Mouse (Mus musculus) heart, postnatal 25 days (tissue): Measurements from ENCODE around the gene H2-Eb2. TPM values are rescaled to one million over a fixed set of nuclear protein-coding genes. Genes with fewer than 3 reads are reported as not detected.

Experiments used
- DNase-seq: peaks from one replicate; pipeline ENCODE4 v3.0.0; 2022; ENCODE audit warnings: low spot score
- intact Hi-C: fragments of 180-260 bp; cut with DNase I; formaldehyde crosslinking; loops from one replicate; pipeline ENCODE4 v1.15.1; 2025
- total RNA-seq, 2 experiments: library from RNA; stranded (reverse); gene quantifications; 2 replicates each; pipeline ENCODE4 v1.2.3; 2021

The H2-Eb2 gene
- total RNA-seq, 2 experiments from 2014 or later, result not detected

DNA sequence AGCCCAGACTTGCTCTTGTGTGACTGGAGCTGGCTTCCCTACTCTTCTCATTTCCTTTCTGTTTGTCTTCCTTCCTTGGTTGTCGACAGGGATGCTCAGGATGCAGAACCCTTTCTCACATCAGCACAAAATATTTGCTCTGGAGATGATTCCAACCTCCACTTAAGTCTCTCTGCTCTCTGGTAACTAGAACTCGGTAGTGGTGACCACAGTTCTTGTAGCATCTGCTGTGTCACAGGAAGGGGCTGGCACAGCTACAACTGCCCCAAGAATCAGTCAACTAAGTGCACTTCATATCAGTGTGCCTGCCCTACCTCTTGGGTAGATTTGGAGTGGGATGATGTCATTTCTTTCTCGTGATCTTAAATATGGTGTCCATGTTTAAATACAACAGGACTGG is 20.6 kb downstream of the H2-Eb2 start:
- intact Hi-C loops, result no loop called here
- no peak for DNase-seq

DNA sequence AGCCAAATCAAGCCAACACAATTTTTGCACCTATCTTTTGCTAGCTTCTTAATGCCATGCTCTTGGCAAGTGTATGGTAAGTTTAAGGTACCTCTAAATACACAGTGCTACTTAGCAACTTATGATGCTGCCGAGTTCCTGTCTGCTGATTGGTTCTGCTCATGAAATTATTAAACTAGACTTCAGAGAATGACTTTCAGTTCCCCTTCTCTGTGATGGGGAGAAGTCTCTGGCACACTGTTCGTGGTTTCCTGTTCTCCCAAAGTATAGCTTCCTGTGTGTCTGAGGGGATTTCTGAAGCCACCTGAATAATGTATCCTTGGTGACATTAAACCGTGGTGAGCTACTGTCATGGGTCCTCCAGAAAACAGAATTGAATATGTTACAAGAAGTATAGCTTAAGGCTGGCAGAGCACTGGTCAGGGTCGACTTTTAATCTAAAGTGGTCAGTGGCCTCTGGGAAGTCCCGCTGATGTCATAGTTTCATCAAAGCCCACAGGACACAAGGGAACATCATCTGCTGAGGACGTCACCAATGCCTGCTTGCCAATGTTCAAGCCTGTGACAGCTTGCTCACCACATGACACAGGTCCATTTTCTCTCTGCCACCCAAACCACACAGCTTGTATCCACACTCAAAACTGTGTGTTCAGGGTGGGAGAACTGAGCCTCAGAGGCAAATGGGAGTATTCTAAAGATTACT is 22.3 kb downstream of the H2-Eb2 start:
- no peak for DNase-seq
- intact Hi-C loops, result no loop called here

DNA sequence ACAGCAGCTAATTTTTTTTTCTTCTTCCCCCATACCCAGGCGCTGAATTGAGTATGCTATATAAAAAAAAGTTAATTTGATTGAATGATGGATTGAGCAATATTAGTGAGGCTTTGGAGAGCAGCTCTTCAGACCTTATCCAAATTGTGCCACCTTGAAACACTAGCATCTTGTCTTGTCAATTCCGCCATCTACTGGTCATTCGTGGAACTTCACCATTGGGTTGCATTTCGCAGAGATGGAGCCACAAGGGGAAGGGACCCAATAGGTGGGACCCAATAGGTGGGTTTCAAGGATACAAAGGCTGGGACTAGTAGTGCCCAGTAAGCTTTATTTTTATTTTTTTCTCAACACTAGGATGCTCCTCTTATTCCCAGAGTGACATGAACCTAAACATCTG is 24.0 kb downstream of the H2-Eb2 start:
- DNase-seq, result peak; percentile 14

DNA sequence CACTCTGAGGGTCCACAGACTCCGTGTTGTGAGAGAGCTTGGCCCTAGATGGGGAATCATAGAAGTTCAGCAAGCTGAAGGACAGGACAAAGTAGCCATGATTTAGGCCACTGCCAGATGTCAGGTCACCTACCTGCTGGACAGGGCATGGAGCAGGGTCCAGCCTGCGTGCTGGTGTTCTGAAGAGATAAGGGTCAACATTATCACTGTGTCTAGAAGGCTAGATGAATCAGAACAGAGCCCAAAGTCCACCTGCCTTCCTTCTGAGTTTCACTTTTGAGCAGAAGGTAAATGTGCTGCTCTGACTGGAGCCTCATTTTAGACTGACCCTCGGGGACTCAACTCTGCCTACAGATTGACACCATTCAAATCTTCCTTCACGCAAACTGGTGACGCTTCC is 29.1 kb downstream of the H2-Eb2 start, which contains the start of gene Btnl2:
Gene Btnl2 (plus strand): TSS at position 284 of the 400 bp plus-strand sequence.
- intact Hi-C loops, result loop anchor here (5.0 kb wide), 1 partner anchor 182 kb away; no protein-coding TSS in a partner anchor
- no peak for DNase-seq

More for the DNA sequence above, 24.0 kb downstream of the H2-Eb2 start:
- intact Hi-C loops, result loop anchor here (1.0 kb wide), 1 partner anchor 99 kb away; no protein-coding TSS in a partner anchor

DNA sequence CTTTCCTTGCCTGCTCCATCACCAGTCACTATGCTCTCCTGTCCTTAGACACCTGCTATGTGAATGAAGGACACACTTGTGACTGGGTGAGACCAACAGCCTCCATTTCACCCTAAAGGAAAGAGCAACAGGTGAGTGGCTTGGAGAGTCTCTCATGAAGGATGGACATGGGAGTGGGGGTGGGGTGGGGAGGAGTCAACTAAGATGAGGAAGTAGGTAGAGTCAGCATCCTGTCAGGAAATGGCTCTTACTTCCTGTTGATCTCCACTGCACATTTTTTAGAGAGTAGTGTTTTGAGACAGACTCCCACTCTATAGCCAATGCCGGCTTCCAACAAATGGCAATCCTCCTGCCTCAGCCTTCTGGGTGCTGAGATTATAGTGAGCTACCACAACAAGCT is 29.5 kb downstream of the H2-Eb2 start:
- no peak for DNase-seq

DNA sequence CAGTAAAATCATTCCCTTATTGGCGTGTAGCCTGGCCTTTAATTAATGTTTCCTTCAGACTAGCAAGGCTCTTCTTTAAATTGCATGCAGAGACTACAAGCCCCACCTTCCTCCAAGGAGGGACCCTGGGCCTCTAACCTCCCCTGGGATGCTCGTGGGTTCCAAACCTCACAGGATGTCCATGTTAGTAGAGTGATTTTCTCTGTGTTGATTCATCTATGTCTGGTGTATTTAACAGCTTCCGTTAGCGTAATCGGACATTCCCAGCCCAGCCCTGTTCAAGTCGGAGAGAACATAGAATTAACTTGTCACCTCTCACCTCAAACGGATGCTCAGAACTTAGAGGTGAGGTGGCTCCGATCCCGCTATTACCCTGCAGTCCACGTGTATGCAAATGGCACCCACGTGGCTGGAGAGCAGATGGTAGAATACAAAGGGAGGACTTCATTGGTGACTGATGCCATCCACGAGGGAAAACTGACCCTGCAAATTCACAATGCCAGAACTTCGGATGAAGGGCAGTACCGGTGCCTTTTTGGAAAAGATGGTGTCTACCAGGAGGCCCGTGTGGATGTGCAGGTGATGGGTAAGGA is 37.6 kb downstream of the H2-Eb2 start:
- intact Hi-C loops, result no loop called here

More for the DNA sequence above, 29.5 kb downstream of the H2-Eb2 start:
- intact Hi-C loops, result loop anchor here (5.0 kb wide), 1 partner anchor 183 kb away; no protein-coding TSS in a partner anchor

DNA sequence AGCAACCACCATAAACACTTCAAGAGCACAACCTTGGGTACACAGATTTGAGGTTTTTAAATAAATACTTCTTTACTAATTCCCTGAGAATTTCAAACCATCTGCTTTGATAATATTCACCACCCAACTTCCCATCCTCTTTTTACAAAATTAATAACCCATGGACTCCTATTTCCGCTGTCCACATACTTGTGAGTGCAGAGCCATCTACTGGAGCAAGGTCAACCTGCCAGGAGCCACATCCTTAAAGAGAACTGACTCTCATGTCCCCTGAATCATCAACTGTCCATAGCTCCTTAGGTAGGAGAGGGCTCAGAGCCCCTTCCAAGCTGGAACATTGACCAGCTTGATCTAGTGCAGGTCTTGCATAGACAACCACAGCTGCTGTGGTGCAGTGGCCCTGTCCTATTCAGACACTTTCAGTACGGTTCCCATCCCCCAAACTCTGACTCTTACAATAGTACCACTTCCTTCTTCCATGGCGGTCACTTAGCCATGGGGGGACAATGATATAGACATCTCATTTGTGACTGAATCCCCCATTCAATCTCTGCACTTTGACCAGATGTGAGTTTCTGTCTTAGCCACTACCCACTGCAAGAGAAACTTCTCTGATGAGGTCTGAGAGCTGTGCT is 38.3 kb downstream of the H2-Eb2 start:
- intact Hi-C loops, result no loop called here
- no peak for DNase-seq

More for the DNA sequence above, 37.6 kb downstream of the H2-Eb2 start:
- DNase-seq, result no peak

DNA sequence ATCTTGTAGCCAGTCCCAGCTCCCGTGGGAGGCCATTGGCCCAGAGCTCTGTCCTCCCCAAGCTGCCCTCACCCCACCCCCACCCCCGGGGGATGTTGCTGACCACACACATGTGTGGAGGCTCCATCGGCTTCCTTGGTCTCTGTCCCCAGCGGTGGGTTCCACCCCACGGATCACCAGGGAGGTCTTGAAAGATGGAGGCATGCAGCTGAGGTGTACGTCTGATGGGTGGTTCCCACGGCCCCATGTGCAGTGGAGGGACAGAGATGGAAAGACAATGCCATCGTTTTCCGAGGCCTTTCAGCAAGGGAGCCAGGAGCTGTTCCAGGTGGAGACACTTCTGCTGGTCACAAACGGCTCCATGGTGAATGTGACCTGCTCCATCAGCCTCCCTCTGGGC is 39.6 kb downstream of the H2-Eb2 start:
- intact Hi-C loops, result no loop called here
- DNase-seq, result no peak

DNA sequence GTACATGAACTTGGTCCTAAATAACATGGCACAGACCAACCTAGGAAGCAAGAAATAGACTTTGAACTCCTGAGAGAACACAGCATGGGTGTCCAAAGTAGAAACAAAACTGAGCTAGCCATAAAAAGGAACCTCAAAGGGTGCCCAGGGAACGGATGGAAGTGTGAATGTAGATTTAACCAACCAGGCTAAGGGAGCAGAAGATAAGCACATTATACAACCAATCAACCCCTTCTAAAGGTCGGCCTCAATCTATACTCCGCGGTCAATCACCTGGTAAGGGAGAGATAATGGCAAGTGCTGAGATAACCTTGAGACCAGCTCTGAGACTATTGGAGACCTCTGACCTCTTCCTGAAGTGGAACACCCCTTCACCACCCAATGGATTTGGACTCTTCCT is 45.1 kb downstream of the H2-Eb2 start:
- intact Hi-C loops, result no loop called here
- DNase-seq, result no peak

DNA sequence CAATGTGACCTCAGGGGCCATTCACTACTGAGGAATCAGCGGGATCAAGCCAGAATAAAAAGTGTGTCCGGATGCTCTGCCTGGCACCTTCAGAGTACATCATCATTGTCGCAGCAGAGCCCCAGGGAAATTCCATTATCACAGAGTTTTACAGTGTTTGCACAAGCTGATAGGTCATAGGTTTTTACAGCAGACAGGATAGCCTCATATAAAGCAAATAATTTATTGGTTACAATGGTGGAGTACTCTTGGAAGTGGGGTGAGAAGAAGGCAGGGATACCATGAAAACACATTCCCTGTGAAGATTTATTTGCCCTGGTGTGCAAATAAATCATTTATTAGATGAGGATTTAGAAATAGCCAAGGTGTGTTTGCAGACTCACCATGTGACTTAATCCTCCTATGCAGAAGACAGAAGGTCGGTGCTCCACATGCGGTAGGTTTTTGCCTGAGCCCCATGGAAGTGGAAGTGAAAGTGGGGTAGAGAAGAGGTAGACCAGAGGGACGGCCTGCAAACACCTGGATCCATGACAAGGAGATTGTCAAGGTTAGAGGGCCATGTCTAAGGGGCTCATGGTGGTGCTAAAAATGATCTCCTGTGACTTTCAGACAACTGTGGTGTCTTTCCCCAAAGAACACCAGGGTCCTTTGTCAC is 47.7 kb downstream of the H2-Eb2 start:
- intact Hi-C loops, result no loop called here
- DNase-seq, result no peak

DNA sequence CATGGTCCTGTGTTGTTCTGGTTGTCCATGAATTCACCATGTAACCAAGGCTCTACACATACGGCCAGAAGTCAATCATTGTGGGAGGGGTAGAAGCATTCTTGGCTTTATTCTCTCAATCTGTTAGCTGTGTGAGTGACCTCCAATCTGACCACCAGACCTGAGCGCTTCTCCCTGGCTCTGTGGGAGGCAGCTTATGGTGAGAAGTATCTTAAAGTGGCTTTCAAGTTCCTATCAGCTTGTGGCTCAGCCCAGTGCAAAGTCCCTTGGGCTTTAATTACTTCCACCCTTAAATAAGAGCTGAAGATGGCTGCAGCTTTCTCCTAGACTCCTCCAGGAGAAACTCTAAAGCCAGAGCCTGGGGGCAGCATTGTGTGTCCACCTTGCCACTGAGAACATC is 51.4 kb downstream of the H2-Eb2 start, which contains the start of gene Btnl1:
Gene Btnl1 (plus strand): TSS at position 286 of the 400 bp plus-strand sequence.
- DNase-seq, result no peak
- intact Hi-C loops, result no loop called here

DNA sequence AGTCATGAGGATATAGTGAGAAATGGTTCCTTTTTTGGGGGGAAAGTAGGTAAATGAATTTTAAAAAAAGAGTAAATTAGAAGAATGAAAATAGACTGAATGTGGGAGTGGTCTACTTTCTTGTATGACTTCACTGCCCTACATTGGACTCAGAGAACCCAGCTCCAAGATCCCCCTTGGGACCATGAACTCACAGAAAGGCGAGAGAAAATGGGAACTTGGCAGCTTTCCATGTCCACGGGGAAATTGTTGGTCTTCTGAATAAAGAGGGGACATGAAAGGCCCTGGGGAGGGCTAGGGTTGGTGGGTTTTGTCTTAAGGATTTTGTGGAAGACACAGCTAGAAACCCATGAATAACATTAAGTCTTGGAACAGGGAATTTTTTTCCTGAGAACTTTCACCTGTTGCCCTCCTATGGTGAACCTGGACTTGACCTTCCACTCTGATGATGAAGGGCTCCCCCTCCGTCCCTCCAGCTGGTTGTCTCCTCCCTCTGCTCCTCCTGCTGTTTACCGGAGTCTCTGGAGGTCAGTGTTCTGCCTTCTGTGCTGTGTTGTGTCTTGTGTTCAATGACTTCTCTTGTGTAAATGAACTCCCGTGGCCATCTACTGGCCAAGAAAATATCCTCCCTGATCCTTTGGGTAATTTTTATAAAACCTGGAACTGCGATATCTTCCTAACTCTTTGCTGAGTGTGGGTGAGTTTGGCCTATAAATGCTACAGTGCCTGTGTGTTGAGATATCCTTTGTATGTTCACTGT is 52.2 kb downstream of the H2-Eb2 start:
- intact Hi-C loops, result no loop called here
- no peak for DNase-seq

DNA sequence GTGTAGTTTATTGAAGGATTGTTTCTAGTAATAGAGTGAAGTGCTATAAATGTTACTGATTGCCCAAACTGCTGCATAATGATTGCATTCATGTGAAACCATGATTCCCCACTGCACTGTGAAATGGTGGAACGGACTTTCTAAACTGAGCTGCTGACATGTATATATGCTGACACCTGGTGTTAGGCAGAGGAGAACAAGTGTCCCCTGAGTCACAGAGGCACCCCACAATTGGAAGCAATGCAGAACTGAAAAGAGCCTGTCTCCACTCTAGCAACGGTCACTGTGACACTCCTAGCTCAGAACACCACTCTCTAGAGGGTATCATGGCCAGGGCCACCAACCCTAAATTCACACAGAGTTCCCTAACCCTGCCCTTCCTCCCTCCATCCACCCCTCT is 53.3 kb downstream of the H2-Eb2 start:
- intact Hi-C loops, result no loop called here
- no peak for DNase-seq

DNA sequence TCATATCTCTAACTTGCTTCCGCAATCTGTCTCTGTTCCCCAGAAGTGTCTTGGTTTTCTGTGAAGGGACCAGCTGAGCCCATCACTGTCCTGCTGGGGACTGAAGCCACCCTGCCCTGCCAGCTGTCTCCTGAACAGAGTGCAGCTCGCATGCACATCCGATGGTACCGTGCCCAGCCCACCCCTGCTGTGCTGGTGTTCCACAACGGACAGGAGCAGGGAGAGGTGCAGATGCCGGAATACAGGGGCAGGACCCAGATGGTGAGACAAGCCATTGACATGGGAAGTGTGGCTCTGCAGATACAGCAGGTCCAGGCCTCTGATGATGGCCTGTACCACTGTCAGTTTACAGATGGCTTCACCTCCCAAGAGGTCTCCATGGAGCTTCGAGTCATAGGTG is 54.0 kb downstream of the H2-Eb2 start:
- no peak for DNase-seq
- intact Hi-C loops, result no loop called here

DNA sequence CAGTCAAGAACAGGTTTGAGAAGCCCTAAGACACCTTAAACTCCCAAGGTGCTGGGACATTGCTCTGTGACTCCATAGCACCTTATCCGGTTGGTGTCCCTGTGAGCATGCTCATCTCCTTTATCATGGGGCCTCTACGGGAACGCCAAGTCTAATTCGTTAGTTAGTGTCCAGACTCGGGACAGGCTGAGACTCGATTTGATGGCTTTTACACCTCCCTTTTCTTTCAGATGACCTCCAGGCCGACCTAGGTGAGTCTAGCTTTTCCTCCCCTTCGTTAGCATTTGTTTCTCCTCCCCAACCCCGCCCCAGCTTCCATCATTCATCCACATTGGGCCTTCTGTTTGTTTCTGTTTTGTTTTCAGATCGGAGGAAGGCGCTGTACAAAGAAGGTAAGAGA is 56.4 kb downstream of the H2-Eb2 start:
- intact Hi-C loops, result no loop called here

DNA sequence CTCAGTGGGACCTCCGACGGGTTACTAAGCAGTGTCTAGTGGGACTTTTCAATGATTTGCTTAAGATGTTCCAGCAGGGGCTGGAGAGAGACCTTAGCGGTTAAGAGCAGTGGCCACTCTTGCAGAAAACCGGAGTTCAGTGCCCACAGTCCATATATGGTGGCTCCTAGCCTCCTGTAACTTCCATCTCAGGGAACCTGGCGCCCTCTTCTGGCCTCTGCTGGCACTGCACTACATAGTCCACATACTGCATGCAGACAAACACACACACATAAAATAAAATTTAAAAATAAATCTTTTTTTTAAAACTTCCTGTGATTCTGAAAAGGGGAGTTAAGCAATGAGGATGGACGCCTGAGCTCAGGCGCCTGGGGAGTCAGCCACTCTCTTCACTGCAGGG is 57.7 kb downstream of the H2-Eb2 start:
- no peak for DNase-seq
- intact Hi-C loops, result no loop called here

More for the DNA sequence above, 56.4 kb downstream of the H2-Eb2 start:
- no peak for DNase-seq

DNA sequence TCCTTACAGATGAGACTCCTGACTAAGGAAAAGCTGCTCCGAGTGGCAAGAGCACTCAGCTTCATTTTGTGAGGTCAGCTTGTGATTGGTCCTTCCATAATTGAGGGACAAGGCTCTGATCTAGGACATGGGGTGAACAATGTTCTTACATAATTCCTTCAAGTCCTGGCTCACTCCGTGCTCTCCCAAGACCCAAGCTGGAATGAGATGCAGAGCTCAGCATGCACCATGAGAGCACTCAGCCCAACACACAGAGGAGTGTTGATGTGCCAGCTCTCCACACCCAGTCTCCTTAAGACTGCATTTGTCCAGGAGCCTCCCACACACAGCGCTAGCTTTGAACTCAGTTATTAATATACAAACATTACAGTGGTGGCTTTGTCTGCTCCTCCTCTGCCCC is 59.2 kb downstream of the H2-Eb2 start:
- intact Hi-C loops, result no loop called here

DNA sequence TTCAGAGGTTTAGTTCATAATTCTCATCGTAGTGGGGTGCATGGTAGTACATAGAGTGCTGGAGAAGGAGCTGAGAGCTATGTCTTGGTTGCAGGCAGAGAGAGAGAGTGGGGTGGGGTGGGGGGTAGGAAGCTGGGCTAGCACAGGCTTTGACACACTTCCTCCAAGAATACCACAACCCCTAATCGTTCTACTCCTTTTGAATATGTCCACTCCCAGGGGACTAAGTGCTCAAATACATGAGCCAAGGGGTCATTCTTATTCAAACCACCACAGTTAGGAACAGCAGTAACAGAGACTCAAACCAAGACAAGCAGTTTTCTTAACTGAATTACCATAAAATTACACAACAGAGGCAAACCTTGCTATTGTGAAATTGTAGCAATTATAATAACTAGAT is 61.2 kb downstream of the H2-Eb2 start:
- intact Hi-C loops, result no loop called here
- no peak for DNase-seq

More for the DNA sequence above, 59.2 kb downstream of the H2-Eb2 start:
- no peak for DNase-seq

DNA sequence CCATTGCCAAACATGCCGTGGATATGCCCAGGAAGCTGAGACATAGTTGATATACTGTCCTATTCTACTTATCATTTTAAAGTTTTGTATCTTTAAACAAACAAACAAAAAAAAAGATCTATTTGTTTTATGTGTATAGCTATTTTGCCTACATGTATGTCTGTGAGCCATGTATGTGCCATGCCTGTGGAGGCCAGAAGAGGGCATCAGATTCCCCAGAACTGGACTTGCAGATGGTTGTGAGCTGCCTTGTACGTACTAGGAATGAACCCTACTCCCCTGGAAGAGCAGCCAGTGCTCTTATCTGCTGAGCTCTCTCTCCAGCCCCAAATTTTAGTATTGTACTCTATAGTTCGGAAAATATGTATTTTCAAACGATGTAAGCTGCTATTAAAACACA is 63.0 kb downstream of the H2-Eb2 start:
- no peak for DNase-seq
- intact Hi-C loops, result no loop called here
